Mouse (Mus musculus) right cerebral cortex, postnatal 25 days (tissue): ENCODE results near the gene Lipa.
A peak's percentile ranks its signal among the peaks of the same experiment; 100 is the strongest.

Source experiments
- DNase-seq: peaks from one replicate; pipeline ENCODE4 v3.0.0; 2022

The Lipa gene

DNA sequence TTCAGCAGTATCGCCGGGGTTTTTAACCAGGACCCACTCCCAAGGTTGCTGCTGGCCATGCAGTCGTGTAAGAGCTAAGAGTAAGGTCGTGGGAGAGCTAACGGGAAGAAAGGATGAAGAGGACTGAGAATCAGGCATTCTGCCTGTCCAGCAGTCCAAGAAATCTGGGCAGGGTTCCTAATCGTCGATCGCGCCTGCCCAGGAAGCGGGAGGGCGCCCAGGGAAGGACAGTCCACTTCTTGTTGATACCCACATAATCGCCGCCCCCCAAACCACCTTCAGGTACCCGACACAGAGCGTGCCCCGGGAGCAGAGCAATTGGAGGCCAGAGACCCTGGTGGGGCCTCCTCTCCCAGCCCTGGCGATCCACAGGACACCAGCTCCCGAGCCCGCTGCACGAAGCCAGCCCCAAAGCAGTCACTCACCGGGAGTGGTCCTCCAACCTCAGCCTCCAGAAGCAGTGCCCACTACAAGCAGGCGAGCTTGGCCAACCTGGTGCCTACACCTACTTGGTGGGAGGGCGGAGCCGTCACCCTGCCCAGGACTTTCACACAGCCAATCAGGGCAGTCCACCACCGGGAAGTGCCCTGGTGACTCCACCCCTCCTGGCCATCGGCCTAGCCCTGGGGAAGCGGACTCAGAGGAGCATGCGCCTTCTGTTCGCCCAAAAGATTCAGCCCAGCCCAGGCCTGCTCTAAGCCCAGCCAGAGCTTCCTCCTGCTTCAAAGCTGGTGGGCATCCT lies at the start of gene Lipa:
Gene Lipa (minus strand): TSS at position 534 of the 742 bp plus-strand sequence.
- peak; percentile 95 for DNase-seq

DNA sequence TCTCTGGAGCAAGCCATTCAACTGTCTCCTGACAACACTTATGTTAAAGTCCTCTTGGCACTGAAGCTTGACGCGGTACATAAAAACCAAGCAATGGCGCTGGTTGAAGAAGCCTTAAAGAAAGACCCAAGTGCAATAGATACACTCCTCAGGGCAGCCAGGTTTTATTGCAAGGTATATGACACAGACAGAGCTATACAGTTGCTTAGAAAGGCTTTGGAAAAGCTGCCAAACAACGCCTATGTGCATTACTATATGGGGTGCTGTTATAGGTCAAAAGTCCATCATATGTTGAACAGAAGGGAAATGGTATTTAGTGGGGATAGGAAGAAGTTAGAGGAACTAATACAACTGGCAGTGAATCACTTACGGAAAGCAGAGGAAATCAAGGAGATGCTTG lies 46.4 kb upstream of the Lipa start:
- no peak for DNase-seq

DNA sequence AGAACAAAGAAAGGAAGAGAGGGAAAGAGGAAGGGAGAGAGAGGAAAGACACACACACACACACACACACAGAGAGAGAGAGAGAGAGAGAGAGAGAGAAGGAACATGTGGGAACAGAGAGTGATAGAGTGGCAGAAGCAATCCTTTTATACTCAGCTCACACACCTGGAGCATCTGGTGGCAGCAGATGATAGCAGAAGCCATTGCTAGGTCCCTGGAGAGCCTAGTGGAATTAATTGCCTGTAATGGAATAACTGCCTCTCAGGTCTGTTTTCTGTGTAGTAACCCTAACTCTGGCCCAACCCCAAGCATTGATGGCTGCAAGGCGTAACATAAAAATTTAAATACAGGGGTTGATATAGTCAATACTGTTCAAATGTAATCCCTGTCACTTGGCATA lies 43.8 kb upstream of the Lipa start:
- no peak for DNase-seq

DNA sequence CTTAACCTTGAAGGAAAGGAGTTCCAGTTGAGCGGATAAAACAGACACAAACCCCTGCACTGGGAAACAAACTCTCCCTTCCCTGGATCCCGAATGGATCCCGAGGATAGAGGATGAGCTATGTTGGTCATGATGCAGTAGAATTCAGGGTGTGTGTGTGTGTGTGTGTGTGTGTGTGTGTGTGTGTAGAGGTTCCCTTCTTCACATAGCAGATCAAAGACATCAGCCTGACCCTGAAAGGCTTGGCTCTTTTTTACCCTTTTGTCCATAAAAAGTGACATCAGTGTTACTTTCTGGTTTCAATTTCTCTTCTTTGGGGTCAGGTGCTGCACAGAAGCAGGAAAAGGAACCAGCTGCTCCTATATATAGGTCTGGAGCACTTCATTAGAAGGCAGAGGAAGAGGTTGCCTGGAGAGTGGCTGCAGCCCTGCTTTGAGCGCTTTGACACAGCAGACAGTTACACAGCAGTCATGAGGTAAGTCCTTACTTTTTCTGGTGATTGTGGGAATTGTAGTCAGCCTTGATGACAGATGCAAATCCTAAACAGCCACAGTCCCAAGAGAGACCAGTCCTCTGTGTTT lies 42.7 kb upstream of the Lipa start:
- DNase-seq = no peak

DNA sequence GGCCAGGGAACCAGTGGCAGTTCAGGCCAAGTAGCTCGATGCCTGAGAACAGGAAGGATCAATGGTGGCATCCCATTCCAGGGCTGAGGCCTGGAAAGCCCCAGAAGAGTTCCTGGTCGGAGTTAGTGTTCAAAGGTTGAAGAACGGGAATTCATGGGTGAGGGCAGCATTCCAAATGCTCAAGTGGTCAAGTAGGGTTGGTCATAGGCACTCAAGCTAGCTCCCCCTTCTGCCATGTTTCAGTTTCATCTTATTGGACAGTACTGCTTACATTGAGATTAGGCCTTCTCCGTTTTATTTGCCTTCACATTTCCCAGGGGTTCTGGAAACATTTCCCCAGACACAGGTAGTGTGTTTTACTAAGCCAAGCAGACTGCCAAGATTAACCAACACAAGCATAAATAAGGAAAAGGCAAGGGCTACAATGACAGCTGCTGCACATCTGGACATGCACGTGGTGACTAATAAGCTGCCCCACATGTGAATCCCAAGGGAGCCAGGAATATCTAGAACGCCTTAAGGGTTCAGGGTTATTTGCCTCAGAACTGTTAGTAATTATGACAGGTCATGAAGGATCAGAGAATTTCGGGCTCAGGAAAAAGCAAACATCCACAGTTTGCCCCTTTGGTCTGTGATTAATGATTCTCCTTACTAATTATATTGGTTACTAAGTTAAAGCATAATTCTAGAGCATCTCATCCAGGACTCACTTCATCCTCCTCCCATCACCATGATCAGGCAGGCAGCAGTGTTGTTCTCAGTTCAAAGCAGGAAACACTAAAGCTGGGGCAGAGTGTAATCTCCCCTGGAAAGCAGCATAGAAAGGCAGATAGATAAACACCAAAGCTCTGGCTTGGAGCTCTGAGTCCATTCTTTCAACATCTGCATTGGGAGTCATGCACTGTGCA lies 42.0 kb upstream of the Lipa start:
- DNase-seq = no peak

DNA sequence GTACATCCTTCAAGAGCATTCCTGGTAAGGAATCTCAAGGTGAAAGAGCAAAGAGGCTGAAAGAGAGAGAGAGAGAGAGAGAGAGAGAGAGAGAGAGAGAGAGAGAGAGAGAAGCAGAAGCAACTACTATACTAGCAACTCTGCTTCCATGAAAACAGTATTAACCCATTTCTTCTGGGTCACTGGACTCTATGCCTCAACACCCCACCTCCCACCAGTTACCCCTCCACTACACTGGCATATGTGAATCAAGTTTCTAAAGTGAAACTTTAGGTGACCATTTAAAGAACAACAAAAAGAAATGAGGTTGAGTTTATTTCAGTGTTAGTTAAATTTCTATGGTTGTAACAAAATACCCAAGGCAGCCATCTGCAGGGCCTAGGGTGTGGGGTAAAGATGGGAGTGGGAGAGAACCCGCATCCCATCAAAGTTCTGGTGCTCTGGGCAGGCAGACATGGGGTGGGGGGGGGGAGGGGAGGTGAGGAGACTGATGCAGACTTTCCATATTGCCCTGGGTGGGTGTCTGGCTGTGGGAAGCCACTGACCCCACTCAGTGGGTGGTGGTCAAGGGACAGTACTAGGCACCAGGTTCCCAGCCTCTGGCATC lies 39.0 kb upstream of the Lipa start:
- DNase-seq = no peak

DNA sequence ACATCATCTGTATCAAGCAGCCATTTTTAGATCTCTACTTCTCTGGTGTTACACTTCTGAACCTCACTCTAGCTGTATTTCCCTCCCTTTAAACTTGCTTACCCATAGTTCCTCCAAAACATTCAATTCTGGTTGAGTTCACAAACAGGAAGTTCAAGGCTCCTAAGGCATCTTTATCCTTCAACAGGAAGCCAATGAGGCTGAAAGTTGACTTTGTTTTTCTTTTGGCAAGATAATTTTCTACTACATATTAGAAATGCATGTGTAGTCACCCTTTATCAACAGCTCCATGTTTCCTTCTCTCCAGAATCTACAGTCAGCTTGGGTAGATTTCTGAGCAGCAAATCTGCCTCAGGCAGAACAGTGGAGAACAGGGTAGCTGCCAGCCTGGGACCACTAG lies 35.3 kb upstream of the Lipa start:
- no peak for DNase-seq

DNA sequence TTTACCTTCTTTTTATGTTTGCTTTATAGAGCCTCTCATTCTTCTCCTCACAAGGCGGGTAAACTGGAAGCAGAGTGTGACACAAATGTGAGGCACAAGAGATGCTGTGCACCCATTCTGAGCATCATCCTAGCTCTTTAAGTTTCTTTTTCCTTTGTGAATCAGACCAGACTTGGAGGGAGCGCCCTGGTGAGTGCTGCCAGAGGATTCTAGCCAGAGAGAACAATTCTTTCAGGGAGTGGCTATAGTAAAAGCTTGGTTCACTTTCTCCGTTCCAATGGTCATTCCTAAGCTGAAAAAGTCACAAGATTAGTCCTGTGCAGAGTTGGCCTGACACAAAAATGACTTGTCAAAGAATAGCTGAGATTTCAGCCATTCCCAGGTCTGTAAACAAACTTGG lies 29.3 kb upstream of the Lipa start:
- no peak for DNase-seq

DNA sequence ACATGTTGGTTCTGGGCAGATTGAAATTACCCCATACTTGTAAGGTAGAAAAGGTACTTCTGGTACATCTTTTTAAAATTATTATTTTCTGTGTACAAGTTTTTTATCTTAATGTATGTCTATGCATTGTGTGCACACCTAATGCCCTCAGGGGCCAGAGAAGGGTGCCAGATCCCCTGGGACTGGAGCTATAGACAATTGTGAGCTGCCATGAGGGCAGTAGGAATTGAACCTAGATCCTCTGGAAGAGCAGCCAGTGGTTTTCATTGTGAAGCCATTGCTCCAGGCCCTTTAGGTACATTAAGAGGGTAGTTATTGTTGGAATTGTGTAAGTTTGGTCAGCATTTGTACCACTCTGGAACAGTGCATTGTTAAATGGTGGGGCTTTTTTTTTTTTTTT lies 26.8 kb upstream of the Lipa start:
- DNase-seq = no peak

DNA sequence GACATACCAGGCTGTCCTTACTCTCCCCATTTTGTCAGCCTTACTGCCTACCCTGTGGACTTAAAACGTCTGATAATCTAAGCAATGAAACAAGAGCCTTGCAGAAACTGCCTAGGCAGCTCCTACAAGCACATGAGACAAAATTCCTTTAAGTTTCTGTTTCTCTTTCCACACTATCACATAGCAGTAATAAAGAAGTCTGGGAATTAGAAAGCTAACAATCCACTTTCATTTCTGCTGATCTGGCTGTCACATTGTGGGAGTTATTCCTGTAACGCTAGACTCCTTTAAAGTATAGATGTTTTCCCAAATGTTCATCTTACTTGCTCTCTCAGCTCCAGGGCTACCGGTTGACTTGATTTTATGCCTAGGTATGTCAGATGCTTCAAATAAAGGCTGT lies 26.2 kb upstream of the Lipa start:
- no peak for DNase-seq

DNA sequence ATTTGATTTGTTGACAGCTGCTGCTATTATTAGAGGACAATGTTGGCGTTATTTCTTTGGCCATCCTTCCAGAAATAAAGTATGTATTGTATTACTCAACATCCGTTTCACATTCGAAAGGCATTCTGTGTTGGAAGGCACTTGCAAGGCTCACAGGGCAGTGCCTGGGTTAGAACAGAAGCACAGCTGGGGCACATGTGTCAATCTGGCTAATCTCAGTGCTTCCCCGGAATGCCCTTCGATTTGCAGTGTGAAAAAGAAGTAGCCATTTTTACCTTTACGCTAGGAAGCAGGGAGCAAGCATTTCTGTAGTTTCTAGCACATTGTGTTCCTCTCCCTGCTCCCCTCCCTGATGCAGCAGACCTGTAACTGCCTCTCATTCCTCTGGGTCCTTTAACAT lies 25.7 kb upstream of the Lipa start:
- DNase-seq = no peak

DNA sequence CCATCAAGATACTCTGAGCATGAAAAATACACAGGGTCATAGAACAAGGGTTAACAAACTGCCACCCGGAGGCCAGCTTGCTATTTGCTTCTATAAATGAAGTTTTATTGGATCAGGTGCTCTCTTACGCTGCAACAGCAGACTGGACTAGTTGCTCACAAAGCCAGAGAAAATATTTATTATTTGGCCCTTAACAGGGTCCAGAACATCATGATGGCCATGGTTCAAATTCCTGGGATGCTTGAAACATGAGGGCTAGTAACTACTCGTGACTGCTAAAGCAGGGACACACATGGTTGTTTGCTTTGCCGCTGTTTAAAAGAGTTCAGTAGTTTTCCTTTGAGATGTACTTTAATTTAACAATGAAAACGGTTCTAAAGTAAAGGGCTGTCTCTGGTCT lies 24.7 kb upstream of the Lipa start:
- DNase-seq = no peak

DNA sequence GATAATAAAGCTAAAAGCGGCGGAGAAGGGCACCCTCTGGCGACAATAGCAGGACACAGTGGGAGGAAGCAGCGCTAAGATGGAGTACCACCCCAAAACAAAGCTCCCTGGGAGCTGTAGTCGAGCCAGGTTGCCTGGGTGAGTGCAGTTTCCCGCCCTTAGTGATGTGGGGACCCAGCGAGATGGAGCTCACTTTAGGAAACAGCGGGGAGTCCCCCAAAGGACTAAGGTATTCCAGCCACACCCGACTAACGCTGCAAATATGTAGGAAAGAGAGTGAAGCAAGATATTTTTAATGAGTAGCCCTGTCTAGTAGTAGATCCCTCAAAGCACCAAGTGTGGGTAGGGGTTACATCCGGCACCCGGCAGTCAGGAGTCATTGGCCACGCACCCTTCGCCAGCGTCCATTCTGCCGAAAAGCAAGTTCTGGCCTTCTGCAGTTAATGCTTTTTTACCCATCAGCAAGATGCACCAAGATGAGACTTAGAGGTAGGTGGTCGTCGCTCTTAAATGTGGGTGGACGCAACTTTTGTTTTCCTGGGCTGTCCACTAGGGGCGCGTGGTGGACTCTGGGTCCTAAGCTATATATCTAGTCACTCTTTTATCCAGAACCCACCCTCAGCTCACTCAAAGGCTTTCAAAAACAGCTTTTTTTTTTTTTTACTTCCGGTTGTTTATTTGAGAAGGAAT lies 23.4 kb upstream of the Lipa start, which contains the start of gene Ifit2:
Gene Ifit2 (plus strand): TSS at position 161 of the 690 bp plus-strand sequence.
- peak; percentile 69 for DNase-seq

DNA sequence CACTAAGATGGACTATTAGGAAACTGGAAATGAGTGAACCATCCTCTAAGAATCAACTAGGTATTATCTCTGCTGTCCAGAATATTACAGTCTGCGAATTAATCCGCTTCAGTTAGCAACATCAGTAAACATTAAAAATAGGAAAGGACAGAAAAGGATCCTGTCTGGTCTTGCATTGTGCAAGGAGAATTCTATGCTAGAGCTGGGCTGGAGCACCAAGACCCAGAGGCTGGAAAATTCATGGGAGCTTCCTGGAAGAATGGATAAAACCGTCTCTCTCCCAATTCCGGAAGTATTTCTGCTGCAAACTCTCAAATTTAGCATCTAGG lies 22.9 kb upstream of the Lipa start:
- DNase-seq = no peak

DNA sequence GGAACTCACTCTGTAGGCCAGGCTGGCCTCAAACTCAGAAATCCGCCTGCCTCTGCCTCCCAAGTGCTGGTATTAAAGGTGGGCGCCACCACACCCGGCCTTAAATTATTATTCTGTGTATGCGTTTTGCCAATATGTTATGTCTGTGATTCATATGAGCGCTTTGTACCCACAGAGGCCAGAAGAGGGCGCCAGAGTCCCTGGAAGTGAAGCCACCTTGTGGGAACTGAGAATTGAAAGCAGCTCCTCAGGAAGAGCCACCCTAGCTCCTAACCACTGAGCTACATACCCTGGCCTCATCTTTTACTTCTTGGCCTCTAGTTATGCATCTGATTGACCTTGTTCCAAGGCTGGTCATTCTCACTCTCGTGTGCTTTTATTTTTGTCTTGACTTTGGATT lies 20.7 kb upstream of the Lipa start:
- DNase-seq = peak; percentile 28

DNA sequence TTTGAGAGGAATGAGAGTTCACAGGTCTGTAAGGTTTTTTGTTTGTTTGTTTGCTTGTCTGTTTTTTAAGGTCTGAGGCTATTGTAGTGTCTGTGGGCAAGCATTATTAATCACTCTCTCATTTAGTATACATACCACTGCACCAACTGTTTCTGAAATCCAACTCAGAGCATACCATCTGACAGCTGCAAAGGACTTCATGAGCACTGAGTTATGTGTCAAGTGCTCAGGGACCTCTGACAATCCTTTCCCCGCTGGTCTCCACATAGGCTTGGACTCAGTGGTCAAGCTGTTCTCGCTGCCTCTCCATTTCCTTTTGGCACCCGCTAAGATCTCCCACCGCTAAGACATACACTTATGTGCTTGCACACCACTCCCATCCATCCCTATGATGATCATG lies 18.9 kb upstream of the Lipa start:
- DNase-seq = no peak

DNA sequence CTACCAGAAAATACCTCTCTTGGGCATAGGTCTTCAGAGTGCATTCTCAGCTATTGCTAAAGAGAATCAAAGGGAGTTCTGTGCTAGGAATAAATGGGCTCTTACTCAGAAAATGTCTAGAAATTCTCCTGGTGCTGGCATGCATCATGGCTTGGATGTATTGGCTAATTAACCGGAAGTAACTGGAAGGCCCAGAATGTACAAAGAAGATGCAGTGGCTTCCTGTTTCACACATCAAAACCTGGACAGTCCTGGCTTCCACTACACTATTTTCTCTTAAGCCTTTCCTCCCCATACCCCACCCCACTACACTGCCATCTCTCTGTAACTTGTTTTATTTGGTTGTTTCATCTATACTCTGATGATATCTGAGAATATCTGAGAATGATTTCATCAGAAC lies 12.1 kb upstream of the Lipa start:
- DNase-seq = no peak

DNA sequence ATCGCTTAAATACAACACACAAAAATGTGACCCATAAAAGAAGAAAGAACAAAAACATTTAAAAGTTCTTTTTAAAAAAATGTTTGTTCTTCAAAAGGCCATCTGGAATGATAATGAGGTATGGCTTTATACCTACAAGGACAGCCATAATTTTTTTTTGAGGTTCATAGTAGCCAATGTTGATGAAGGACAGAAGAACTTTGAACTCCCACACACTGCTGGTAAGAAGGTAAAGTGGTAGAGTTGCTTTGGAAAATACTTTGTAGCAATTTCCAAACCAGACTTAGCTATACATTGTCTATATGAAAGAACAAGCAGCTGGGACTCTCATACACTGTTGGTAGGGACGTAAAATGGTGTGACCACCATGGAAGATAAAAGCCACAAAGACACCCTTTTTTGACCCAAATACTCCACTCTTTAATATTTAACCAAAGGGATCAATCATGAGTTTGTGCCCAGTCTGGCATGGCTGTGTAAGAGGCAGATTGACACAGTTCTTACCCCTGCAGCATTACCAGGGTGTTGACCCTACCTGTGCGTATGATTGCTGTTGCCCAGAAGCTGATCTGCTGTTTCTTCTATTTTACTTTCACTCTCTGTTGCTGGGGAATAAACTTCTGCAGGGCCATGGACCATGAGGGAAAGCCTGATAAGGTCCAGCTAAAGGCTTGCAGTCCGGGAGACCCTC lies 4.9 kb upstream of the Lipa start:
- no peak for DNase-seq

DNA sequence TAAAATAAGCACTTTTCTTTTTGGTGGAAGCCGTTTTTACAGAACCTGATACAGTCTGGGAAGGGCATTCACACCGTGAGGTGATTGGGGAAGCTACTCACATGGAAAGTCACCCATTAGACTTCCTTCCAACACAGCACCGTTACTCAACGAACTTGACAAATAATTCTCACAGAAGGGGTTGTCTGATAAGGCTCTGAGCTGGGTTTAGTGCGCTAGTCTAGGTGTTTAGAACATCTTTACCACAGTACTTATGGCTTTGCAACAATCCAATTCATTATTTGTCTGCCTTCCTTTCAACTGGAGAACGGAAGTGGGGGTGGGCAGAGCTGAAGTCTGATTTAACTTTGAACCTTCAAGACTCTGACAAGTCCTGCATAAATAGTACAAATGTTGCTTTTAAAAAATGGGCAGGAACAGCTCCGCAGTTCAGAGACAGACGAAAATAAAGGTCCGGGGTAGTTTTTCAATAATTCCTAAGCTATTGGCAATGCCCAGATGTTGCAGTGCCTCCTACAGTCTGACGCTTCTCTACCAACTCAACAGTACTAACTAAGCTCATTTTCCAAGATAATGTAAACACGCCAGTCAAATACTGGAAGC lies 852 bp downstream of the Lipa start:
- no peak for DNase-seq

DNA sequence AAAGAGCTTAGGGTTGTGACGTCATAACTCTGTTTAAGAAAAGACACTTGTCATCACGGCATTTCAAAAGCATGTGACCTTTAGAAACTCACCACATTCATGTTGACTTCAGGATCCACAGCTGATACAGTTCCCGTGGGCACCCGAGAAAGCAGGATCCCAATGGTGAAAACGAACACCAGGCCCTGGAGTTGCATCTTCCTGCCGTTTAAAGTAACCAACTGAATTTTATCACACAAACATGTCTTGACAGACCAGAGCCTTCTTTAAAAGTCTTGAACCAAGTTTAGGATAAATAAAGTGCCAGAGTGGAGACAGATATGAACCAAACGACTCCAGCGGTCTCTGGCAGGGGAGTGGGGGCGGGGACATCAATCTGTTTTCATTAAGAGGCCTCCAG lies 2.6 kb downstream of the Lipa start:
- no peak for DNase-seq

DNA sequence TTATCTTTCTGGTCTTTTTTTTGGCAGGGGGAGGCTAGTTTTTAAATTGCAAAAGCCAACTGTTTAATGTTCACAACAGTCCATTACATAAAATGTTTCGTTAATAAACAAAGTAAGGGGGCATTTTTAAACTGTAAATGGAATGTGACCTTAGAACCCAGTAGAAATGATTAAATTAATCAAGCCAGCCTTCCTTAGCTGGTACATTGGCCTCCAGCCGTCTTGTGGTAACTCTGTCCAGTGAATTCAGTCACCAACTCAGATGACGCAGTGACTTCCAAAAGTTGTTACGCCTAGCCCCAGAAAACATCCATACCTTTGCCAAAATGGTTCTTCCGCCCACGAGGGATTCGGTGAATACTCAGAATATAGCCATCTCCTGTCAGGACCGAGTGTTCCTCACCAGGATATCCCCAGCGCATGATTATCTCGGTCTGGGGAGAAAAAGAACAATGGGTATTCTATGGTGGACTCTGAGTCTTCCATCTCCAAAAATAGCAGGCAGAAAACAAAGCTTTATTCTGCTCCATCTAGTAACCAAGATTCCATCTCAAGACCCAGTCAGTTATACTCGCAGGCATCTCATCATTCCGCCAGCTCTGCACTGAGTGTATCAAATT lies 4.1 kb downstream of the Lipa start:
- no peak for DNase-seq
